Mouse (Mus musculus) mouse trophoblast stem cell (cell line): ENCODE results near the gene Pacs1.
"Not testable (repeated sequence)": the region's sequence is repeated elsewhere in the genome, so short reads cannot be mapped to it uniquely, and the experiment has no call there.

Source experiments
- in situ Hi-C, 2 experiments: fragments of 300-500 bp; cut with MseI, MboI; formaldehyde crosslinking; loops; 2 replicates in 1 of 2; 3 replicates in 1 of 2; pipeline ENCODE4 v1.15.1; 2025

Gene Pacs1

GRCm38 (mm10) chr19:5151741-5152140 lies 121.2 kb downstream of the Pacs1 start:
- in situ Hi-C loops: no loop called here

- in situ Hi-C loops: no loop called here
Measured at GRCm38 (mm10) chr19:5151331-5151730, 121.6 kb downstream of the Pacs1 start.

DNA sequence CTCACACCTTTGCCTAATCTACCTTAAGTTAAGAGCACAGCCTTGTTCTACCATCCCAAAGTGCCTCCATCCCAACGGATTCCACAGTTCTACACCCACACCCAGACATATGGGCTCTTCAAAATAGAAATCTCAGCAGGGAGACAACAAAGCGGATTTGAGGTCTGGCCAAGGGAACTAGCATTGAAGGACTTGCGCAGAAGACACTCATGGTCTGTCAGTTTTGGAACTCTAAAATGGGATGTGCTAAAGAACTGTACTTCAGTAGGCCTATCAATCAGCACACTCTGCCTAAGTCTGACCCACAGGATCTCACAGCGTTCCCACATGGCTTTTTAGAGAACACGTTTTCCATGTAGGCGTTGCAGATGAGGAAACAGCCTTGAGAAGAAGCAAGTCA lies 122.6 kb downstream of the Pacs1 start:
- in situ Hi-C loops: no loop called here

DNA sequence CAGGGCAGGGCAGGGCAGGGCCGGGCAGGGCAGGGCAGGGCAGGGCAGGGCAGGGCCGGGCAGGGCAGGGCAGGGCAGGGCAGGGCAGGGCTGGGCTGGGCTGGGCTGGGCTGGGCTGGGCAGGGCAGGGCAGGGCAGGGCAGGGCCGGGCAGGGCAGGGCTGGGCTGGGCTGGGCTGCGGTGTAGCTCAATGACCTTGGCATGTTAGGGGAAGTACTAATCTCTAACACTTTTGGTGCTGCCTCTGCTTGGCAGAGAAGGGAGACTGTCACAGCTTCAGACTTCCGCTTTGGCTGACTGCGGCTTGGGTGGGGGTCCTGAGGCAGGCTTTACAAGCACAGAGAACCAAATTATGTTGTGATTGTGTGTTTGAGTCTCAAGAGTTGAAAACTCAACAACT lies 123.9 kb downstream of the Pacs1 start:
- in situ Hi-C loops: not testable (repeated sequence)

DNA sequence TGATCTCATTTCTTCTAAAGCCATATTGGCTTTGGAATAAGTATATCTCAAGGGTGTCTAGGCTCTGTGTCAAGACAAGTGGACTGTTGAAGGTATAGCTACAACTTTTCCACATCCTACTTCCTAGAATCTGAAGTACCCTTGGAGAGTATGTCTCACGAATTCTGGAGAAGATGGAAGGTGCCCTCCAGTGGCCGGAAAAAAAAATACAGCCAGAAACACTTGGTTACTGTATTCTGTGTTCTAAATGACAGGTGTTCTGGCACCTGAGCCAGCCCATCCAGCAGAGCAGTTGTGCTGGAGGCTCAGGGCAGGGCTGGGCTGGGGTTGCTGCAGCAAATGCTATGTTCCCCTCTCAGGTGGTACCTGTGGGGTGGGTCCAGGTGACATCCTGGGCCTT lies 133.3 kb downstream of the Pacs1 start:
- in situ Hi-C loops: loop anchor here in 1 of 2 experiments (5.0 kb wide), 1 partner anchor 47 kb away; no protein-coding TSS in a partner anchor

- in situ Hi-C loops: no loop called here
Measured at GRCm38 (mm10) chr19:5131237-5131636, 141.7 kb downstream of the Pacs1 start.

DNA sequence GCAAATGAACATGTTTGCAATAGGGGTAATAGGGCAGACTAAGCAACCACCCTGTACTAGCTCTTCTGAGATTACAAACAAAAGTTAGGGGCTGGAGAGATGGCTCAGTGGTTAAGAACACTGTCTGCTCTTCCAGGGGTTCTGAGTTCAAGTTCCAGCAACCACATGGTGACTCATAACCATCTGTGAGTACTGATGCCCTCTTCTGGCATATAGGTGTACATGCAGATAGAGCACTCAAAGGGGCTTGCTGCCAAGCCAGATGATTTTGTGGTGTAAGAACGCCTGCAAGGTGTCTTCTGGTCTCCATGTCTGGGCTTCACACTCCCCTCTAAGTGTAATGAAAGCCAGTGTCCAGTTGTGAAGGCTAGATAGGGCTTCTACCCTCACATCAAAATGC lies 143.1 kb downstream of the Pacs1 start:
- in situ Hi-C loops: no loop called here

DNA sequence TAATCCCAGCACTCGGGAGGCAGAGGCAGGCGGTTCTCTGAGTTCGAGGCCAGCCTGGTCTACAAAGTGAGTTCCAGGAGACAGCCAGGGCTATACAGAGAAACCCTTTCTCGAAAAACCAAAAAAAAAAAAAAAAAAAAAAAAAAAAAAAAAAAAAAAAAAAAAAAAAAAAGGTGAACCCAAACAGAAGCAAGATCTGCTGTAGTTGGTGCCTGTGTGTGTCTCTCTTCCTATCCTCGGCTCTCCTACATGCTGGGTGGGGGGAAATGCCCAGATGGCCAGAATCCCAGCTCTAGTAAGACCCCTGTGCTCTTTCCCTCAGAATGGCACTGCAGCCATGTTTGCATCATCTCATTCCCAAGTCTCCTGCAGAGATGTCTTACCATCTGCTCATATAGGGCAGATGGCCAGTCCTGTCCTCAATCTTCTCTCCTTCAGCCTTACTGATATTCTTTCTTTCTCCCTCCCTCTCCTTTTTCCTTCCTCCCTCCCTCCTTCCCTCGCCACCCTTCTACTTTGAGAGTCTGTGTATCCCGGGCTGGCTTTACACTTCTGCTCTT lies 148.8 kb downstream of the Pacs1 start:
- in situ Hi-C loops: no loop called here

DNA sequence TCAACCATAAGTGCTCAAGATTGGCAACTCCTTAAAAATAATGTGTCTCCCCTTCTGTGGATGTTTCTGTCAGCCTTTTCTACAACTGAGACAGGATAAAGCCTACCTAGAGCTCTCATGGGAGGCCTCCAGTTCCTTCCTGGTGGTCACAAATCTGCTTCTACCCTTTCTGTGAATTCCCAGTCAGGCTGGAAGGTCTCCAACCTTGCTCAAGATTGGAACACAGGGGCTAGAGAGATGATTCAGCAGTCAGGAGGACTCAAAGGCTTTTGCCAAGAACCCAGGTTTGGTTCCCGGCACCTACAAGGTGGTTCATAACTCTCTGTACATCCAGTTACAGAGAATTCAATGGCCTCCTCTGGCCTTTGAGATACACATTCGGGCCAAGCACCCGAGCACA lies 149.7 kb downstream of the Pacs1 start:
- in situ Hi-C loops: no loop called here

DNA sequence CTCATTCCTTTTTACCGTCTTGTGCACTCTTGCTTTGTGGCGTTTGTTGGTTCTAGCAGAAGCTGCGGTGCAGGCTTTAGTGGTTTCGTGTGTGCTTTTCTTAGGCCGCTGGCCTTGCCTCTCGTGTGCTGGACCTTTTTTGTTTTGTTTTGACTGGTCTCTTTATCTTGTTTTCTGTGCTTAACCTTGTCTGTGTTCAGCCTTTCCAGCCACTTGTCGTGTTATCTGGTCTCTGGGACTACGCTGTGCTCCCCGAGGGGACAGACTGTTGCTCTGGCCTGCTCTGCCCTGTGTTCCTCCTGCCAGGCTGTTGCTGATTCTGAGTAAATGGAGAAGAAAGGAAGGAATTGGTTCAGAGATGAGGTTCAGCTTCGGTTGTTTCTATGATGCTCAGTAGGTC lies 150.4 kb downstream of the Pacs1 start:
- in situ Hi-C loops: no loop called here

- in situ Hi-C loops: no loop called here
Measured at GRCm38 (mm10) chr19:5118384-5118698, 154.6 kb downstream of the Pacs1 start, which contains the start of gene Klc2. TSS of gene Klc2 (minus strand) at chr19:5118560.

GRCm38 (mm10) chr19:5117494-5118383 lies 155.2 kb downstream of the Pacs1 start:
- in situ Hi-C loops: no loop called here

- in situ Hi-C loops: no loop called here
Measured at GRCm38 (mm10) chr19:5113783-5114182, 159.1 kb downstream of the Pacs1 start.

DNA sequence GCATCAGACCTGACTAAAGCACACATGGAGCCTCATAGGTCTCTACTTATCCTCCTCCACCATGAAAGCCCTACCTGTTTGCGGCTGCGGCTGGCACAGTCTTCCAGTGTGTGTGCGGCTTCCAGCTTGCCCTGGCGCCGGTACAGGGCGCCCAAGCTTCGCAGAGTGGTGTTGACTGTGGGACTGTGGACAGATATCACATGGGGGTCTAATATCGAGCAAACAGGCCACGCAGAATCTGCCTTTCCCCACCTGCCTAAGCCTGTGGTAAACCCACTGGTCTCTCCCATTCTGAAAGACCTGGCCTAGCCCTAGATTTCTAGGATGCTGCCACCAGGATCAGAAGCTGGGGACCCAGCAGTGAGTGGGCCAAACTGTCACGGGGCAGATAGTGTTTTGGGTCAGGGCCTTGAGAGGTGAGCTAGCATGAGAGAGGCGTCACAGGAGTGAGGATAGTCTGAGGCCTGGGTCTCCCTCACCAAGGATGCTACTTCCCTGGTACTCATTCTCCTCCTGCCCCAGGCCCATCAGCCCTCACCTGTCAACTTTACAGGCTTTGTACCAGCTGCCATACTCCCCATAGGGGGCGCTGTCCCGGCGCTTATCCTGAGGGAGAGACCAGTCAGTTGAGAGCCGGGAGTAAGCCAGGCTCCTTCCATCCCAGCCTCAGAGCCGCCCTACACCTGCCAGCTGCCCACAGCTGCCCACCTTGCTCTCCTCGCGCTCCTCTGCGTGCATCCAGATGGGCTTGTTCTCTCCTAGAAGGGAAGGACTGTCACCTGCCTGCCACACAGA lies 163.1 kb downstream of the Pacs1 start:
- in situ Hi-C loops: no loop called here

GRCm38 (mm10) chr19:5108702-5109101 lies 164.2 kb downstream of the Pacs1 start:
- in situ Hi-C loops: no loop called here

GRCm38 (mm10) chr19:5108271-5108575 lies 164.7 kb downstream of the Pacs1 start:
- in situ Hi-C loops: no loop called here

DNA sequence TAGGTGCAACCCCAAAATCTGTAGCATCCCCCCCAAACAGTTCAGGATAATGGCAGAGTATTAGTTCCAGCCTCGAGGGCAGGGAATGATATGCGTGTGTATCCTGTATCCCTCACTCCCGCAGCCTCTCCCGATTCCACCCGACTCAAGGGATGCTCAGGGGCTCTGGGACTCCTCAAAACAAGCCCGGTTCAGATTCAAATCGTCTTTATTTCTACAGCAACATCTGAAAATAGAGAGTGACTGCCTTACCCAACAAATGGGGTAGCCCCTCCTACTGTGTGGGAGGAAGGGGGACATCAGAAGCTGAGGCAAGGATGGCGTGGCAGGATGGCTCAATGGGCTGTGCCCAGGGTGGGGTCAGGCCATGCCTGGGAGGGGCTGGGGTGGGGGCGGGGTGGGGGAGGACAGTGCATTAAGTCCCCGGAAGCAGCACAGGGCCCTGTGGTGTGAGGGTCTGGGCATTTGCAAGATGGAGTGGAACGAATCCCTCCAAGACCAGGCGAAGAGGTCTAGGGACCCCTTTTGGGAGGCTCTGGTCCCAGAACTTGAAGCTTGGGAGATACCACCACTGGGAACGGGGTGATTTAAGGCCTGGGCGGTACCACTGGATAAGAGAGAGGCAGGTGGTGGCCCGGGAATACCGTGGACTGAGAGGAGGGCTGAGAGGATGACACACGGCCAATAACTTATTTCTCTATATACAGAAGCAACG lies 165.2 kb downstream of the Pacs1 start:
- in situ Hi-C loops: no loop called here

DNA sequence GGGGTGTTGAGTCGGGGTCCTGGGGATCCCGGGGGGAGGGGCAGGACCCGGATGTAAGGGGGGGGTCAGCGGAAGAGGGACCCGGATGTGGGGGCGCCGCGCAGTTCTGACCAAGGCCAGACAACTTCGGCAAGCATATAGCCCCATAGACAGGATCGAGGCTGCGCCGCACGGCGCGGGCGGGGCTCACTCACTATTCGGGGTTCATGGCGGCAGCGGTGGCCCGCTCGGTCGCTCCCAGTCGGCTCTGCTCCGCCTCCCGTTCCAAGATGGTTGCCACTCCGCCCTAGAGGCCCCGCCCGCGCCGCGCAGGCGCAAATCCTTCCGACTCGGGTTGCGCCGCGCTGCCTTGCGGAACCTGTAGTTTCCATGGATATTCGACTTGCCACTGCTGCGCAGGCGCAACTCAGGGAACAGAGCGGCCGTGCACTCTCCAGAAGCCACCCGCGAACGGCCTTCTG lies 166.2 kb downstream of the Pacs1 start, which contains the start of gene Rab1b:
Gene Rab1b (minus strand): TSS at position 342 of the 461 bp plus-strand sequence.
- in situ Hi-C loops: no loop called here

DNA sequence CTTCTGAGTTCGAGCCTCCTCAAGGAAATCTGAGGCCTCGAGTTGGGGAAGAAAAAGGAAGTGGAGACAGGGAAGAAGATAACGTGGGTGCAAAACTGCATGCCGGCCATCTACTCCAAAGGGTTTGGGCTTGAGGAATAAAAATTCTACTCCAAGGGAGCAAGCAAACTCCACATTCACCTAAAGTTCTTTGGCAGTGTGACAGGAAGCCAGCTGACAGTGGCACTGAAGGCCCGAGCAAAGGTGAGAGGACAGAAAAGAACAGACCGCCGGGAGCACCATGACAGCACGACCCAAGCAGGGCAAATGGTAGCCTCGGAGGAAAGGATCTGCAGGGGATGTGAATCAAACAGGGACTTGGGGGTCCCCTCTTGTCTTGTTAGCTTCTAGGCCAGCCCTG lies 166.8 kb downstream of the Pacs1 start:
- in situ Hi-C loops: no loop called here

- in situ Hi-C loops: no loop called here
Measured at GRCm38 (mm10) chr19:5098363-5099143, 174.4 kb downstream of the Pacs1 start, which contains the start of gene Cnih2. TSS of gene Cnih2 (minus strand) at chr19:5098521.
